Mouse (Mus musculus): ENCODE results near the gene Vps45. TPM values are rescaled to one million over a fixed set of nuclear protein-coding genes. Genes with fewer than 3 reads are reported as not detected.

Vps45 gene
- total and polyA plus RNA-seq, 3 experiments = 20.6 to 92.0 (median 28.9) TPM

GRCm38 (mm10) chr3:96021421-96022128, 36.7 kb downstream of the Vps45 start:
- peak; percentile 42 for DNase-seq (ENCODE audit: low read depth, low spot score)
- TF ChIP-seq RCOR1 (IDR thresholded peaks at IDR 0.05; ENCODE audit: low read depth, low read length) (no peak), TCF12 (IDR thresholded peaks at IDR 0.05; ENCODE audit: low read depth, low read length) (0 out of 2 replicates have a peak, but pooled peaks have one; percentile 15), TAL1 (IDR thresholded peaks at IDR 0.05; ENCODE audit: low read length) (no peak), MEF2A (IDR thresholded peaks at IDR 0.05; ENCODE audit: extremely low read depth, insufficient replicate concordance, low read depth, low read length, poor library complexity, severe bottlenecking) (no peak)

GRCm38 (mm10) chr3:96020735-96021134, 37.5 kb downstream of the Vps45 start:
- Histone ChIP-seq H3K27me3 (ENCODE audit: control insufficient read depth in 1 of 2, insufficient read depth in 2 of 2, low read length in 2 of 2) (no peaks in the 10 kb centered on the region), H3K9ac (ENCODE audit: control insufficient read depth, low read depth, low read length, poor library complexity, severe bottlenecking) (no peak overlapping the region), H3K79me2 (ENCODE audit: control insufficient read depth, insufficient read depth, low read length, poor library complexity) (no peaks in the 10 kb centered on the region), H3K4me1 (ENCODE audit: control insufficient read depth in 1 of 2, insufficient read depth in 2 of 2, low read length in 2 of 2) (peaks cover 12 to 15% of the 10 kb centered on the region in 2 experiments), H3K27ac (ENCODE audit: control insufficient read depth, low read depth, low read length) (no peak overlapping the region), H3K9me3 (replicated peaks; ENCODE audit: insufficient read depth, low read length) (no peaks in the 10 kb centered on the region), H3K36me3 (ENCODE audit: control insufficient read depth in 1 of 2, insufficient read depth in 2 of 2, low read length in 2 of 2) (peaks cover 0 to 25% of the 10 kb centered on the region in 2 experiments; a peak in 2 of 4 replicates), H3K4me3 (ENCODE audit: control insufficient read depth in 1 of 2, insufficient read depth in 1 of 2, low read depth in 2 of 2, low read length in 2 of 2) (no peak overlapping the region)
- peak; percentile 42 for DNase-seq (ENCODE audit: low read depth, low spot score)
- TF ChIP-seq MAX (IDR thresholded peaks at IDR 0.05; ENCODE audit: low read length) = peak; percentile 56
- TF ChIP-seq ZMIZ1 (IDR thresholded peaks at IDR 0.05; ENCODE audit: low read depth, low read length) = no peak
- TF ChIP-seq SIN3A (IDR thresholded peaks at IDR 0.05; ENCODE audit: low read length) = peak; percentile 41; the same call in 1 of the 2 replicates
- TF ChIP-seq USF1 (IDR thresholded peaks at IDR 0.05; ENCODE audit: low read depth, low read length) = 0 out of 2 replicates have a peak, but pooled peaks have one; percentile 10
- TF ChIP-seq GATA1 (IDR thresholded peaks at IDR 0.05; ENCODE audit: low read depth, low read length) = peak; percentile 3; the same call in 1 of the 2 replicates
- peak; percentile 68; the same call in 1 of the 2 replicates for TF ChIP-seq MYC (IDR thresholded peaks at IDR 0.05; ENCODE audit: low read depth, low read length)
- no peak for TF ChIP-seq POLR2A (IDR thresholded peaks at IDR 0.05; ENCODE audit: control insufficient read depth in 1 of 2, insufficient read depth in 1 of 2, low read depth in 1 of 2, low read length in 2 of 2, poor library complexity in 1 of 2)
- 0 out of 4 replicates have a peak, but pooled peaks have one; percentile 6 to 42 for TF ChIP-seq EP300 (IDR thresholded peaks at IDR 0.05; ENCODE audit: low read depth in 1 of 2, low read length in 2 of 2)
- TF ChIP-seq TAL1 (IDR thresholded peaks at IDR 0.05; ENCODE audit: low read length) = no peak
- TF ChIP-seq UBTF (IDR thresholded peaks at IDR 0.05; ENCODE audit: borderline replicate concordance, insufficient read depth, low read depth, low read length) = no peak

More at GRCm38 (mm10) chr3:96021421-96022128, 36.7 kb downstream of the Vps45 start:
- Histone ChIP-seq H3K79me2 (ENCODE audit: control insufficient read depth, insufficient read depth, low read length, poor library complexity) (no peaks in the 10 kb centered on the region), H3K27me3 (ENCODE audit: control insufficient read depth in 1 of 2, insufficient read depth in 2 of 2, low read length in 2 of 2) (no peaks in the 10 kb centered on the region), H3K9me3 (replicated peaks; ENCODE audit: insufficient read depth, low read length) (no peaks in the 10 kb centered on the region), H3K9ac (ENCODE audit: control insufficient read depth, low read depth, low read length, poor library complexity, severe bottlenecking) (no peak overlapping the region), H3K36me3 (ENCODE audit: control insufficient read depth in 1 of 2, insufficient read depth in 2 of 2, low read length in 2 of 2) (peaks cover 0 to 25% of the 10 kb centered on the region in 2 experiments; a peak in 2 of 4 replicates), H3K27ac (ENCODE audit: control insufficient read depth, low read depth, low read length) (no peak overlapping the region), H3K4me3 (ENCODE audit: control insufficient read depth in 1 of 2, insufficient read depth in 1 of 2, low read depth in 2 of 2, low read length in 2 of 2) (no peak overlapping the region), H3K4me1 (ENCODE audit: control insufficient read depth in 1 of 2, insufficient read depth in 2 of 2, low read length in 2 of 2) (peaks cover 12 to 15% of the 10 kb centered on the region in 2 experiments)
